Mouse (Mus musculus): ENCODE measurements around the gene Fhl2.
"Not testable (repeated sequence)": the region's sequence is repeated elsewhere in the genome, so short reads cannot be mapped to it uniquely, and the experiment has no call there.

Gene Fhl2

DNA sequence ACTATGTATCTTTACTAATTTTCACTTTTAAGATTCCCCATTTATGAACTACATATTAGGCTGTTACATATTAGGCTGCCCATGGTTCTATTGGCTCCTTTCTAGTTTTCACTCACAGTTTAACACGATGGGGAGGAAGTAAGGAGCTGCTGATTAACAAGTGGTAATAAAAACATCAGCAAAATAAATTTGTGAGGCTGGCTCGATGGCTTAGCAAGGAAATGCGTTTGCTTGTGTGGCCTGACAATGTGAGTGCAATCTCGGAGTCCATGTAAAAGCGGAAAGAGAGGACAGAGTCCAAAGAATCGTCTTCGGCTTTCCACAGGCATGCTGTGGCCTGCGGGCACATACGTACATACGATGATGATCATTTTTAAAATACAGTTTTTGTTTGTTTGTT is 4.3 kb downstream of the Fhl2 start:
- no peak for DNase-seq (ENCODE audit: low spot score)

GRCm38 (mm10) chr1:43191078-43191477 is 5.7 kb downstream of the Fhl2 start:
- no peak for DNase-seq (ENCODE audit: low spot score)

GRCm38 (mm10) chr1:43188893-43189292 is 7.9 kb downstream of the Fhl2 start:
- DNase-seq (ENCODE audit: low spot score): not testable (repeated sequence)

DNA sequence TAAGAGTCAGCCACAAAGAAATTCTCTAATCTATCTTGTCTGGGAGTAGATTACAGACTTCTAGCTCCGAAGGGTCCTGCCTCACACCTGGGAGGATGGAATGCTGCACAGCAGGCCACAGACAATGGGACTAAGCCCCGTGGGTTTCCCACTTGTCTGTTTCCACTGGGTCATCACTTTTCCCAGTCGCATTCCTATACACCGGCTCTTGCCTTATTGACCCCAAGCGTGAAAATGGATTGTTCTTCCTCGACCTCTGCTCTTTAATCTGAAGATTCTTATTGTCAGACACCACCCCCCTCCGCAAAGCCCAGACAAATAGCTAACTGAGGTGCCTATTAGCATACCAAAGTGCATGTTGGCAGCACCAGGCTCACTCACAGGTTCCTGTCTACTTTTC is 10.4 kb downstream of the Fhl2 start:
- DNase-seq (ENCODE audit: low spot score): no peak

GRCm38 (mm10) chr1:43180912-43181311 is 15.9 kb downstream of the Fhl2 start:
- no peak for DNase-seq (ENCODE audit: low spot score)

DNA sequence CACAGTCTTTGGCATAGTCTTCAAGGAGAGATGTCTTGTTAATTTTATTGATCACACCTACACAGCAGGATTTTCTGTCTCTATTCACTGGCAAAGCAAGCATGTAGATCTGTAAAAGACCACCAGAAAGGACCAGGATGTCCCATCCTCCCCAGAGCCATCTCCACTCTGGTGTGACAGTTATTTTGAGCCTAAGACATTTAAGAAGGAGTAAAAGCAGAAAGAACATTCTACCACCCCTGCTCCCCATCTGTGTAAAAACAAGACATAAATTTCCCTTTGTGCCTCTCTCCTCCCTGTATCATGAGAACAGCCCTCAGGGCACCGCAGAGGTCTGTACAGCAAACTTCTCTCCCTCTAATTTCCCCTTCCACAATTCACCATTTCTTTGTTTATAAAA is 18.0 kb downstream of the Fhl2 start:
- DNase-seq (ENCODE audit: low spot score): no peak

- DNase-seq (ENCODE audit: low spot score): no peak
Observed at GRCm38 (mm10) chr1:43178378-43178777, 18.4 kb downstream of the Fhl2 start.

GRCm38 (mm10) chr1:43173283-43174226 is 23.2 kb downstream of the Fhl2 start:
- no peak for DNase-seq (ENCODE audit: low spot score)

DNA sequence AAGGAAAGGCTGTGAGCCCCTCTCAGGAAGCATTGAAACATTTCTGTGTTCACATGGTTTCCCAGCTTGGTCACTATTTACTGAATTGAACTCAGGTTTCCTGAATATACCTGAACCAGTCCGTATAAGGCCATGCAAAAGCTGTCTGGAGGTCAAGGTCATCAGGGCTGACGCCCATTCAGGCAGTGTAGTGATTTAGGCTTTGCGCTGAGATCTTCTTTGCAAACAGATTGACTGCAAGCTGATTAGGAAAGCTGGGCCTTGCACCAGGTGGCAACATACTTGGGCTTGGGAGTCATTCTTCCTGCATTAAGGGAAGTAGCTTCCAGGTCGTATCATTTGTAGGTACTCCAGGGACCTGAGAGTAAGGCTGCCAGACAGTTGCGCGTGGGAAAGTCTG is 25.0 kb downstream of the Fhl2 start:
- no peak for DNase-seq (ENCODE audit: low spot score)

DNA sequence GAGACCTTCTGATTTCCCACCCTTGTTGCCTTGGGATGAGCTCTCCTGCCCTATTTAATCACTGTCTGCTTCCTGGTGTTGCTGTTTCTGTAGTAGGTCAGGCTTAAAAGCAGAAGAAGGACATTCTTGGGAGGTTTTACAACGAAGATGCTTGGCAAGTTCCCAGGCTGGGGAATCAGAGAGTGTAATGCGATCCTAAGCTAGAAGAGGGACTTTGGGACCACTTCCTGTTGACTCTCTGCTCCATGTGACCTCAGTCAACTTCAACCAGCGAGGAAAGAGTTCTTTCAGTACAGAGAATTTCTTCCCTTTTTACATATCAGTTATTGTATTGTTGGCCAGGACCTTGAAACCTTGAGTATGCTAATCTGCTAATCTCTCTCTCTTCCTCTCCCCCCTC is 25.7 kb downstream of the Fhl2 start:
- DNase-seq (ENCODE audit: low spot score): no peak

GRCm38 (mm10) chr1:43169661-43170060 is 27.1 kb downstream of the Fhl2 start:
- no peak for DNase-seq (ENCODE audit: low spot score)

GRCm38 (mm10) chr1:43169227-43169626 is 27.6 kb downstream of the Fhl2 start:
- no peak for DNase-seq (ENCODE audit: low spot score)

DNA sequence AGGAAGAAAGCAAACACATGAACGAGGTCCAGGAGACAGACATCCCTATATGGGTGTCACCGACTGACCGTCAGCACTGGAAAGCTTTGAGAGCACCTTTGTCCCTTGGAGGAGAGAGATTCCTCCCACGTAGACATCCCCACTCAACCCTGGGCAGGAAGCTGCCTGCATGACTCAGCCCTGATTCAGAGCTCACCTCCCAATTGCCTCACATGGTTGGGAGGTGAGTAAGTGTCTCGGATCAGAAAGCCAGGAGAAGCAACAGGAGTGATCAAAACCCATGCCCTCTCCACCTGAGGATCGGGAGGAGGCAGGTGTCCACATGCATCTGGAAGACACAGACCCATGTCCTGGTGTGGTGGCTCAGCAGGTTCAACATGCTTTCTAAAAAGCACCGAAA is 28.2 kb downstream of the Fhl2 start:
- no peak for DNase-seq (ENCODE audit: low spot score)

DNA sequence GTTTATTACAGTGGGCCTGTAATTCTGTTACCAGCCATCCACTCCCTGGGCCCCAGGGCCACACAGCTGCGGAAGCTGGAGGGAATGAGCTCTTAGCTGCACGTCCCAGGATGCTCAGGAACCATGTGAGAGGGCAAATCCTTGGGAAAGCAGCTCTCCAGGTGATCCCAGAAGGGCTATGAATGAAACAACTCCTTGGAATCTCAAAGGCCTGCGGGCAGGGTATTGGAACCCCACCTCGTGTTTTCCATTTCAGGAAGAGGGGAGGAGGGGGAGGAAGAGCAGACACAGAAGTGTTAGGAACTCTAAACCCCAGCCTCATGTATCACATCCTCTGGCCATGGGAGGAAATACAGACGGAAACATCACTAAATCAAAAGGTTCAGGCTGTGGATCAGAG is 28.8 kb downstream of the Fhl2 start:
- DNase-seq (ENCODE audit: low spot score): no peak

GRCm38 (mm10) chr1:43164582-43164981 is 32.2 kb downstream of the Fhl2 start:
- DNase-seq (ENCODE audit: low spot score): no peak

GRCm38 (mm10) chr1:43163467-43164418 is 33.0 kb downstream of the Fhl2 start:
- no peak for DNase-seq (ENCODE audit: low spot score)

DNA sequence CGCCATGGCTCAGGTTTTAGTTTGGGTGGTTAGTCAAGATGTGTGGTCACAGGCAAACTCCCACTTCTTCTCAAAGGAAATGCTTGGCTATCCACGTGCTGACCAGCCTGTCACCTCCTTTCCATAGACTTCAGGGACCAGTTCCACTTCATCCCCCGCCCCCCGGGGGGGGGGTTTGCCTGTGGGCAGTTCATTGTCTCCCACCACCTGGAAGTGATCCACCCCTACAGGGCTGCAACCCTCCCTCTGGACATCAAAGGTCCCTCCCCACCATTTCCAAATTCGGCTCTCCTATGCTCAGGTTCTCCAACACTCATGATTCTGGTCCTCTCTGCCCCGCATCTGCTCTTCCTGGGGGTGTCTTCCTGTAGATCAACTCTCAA is 33.7 kb downstream of the Fhl2 start:
- no peak for DNase-seq (ENCODE audit: low spot score)

DNA sequence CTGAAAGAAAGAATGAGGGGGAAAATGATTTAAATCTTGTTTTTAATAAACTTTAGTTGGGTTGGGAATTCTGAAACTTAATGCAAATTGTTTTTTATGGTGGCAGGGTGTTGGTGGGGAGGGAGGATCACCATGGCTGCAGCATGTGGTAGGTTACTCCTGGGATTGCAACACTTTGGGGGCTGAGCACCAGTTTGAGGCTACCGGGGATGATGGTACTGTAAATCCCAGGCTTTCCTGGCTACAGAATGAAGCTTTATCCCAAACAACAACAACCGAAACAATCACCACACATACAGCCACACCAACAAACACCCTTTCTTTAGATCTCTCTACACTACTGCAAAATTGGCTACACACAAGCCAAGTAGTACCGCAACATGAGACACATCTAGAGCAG is 34.4 kb downstream of the Fhl2 start:
- no peak for DNase-seq (ENCODE audit: low spot score)

GRCm38 (mm10) chr1:43159429-43159828 is 37.4 kb downstream of the Fhl2 start:
- no peak for DNase-seq (ENCODE audit: low spot score)

GRCm38 (mm10) chr1:43157907-43158306 is 38.9 kb downstream of the Fhl2 start:
- DNase-seq (ENCODE audit: low spot score): no peak

DNA sequence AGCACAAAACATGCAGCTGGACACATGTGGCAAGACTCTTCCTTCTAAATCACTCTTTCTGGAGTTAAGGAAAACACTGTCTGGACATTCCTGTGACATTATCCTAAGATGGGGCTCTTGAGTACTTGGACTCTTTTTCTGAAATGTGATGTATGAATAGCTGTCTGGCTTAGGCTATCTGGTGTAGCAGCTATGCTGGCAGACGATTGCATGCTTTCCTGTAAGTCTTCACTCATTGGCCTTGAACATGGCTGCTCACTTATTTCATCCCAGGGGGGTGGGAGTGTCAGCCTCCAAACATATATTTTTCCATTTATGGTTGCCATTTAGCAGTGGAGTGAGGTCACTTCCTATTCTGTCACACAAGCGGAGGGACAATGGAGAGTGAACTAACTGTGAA is 42.3 kb downstream of the Fhl2 start:
- no peak for DNase-seq (ENCODE audit: low spot score)

DNA sequence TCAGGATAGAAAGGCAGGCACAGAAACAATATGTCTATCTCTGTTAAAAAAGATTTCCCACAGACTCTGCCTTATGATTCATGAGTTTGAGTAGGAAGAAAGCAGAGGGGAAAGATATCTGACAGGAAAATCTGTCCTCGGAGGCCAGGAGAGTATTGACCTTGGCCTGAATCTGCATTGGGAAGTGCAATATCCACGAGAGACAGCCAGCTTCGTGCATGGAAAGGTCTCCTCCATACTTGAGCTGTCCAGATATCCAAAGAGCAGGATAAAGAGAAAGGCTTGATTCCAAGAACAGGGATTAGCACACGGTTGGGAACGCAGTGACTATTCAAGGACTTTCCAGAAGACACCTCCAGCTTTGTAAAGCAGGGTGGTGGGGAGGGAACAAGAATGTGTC is 43.2 kb downstream of the Fhl2 start:
- no peak for DNase-seq (ENCODE audit: low spot score)

DNA sequence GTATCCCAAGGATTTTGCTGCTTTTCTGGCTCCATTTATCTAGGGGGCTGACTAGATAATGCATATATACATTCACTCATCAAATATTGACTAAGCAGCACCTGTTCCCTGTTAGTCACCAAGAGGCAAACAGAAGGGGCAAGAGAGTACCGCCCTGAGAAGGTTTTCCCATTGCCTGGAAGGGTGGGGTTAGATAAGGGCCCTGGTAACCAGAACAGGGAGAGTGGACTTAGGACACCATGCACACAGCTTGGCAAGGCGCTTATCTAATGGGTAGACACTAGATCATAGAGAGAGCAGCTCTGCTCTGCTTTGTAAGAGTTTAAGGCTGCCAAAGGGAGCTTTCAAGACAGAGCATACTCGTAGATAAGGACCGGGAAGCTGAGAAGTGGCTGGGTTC is 44.2 kb downstream of the Fhl2 start:
- DNase-seq (ENCODE audit: low spot score): no peak

Measured in layer of hippocampus, adult 9-10 months (tissue).